In the genomic region with DNA sequence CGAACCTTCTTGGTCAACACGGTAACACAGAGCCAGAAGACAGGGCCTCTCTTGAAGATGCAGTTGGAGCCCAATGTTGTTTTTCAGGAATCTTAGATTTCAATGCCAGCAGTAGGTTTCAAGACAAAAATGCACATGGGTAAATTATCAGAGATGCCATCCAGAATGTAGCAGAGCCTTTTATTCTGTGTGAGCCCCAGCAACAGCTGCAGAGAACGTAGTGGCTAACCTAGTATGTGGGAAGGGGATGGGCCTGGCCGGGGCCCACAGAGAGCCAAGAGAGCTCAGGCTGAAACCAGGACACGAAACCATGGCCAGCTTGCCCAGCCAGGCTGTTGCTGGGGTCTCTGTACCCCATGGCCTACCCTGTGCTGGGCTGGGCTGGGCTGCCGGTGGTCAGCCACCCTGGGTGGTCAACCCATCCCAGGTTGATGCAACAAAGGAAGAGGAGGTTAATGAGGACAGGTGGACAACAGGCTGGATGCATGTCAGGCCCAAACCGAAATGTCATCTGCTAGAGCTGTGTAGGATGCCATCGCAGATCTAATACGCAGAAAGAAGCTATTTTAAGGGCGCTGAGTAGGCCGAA, we compare ENCODE assay signal across 14 mouse cellular contexts. TPM values are rescaled to one million over a fixed set of nuclear protein-coding genes. Genes with fewer than 3 reads are reported as not detected.
DNase-seq lines count a peak whose midpoint lies in the region; ATAC-seq and TF ChIP-seq lines count a peak whose summit lies in the region.
"Had no signal": no experiment of that assay in that cellular context is flagged by ENCODE, and none has a peak within 500 bp of the region (broad histone marks: within the 10 kb centered on the region; RNA-seq: fewer than 3 reads in every experiment).

No protein-coding gene starts in this region.

- no peaks in the 10 kb centered on the region; the same call in 1 of the 2 replicates for H3K36me3 ChIP-seq in heart, adult 2 months (ENCODE audit: control insufficient read depth, insufficient read depth, low read length)
- no peaks in the 10 kb centered on the region for H3K36me3 ChIP-seq in lung, embryonic 16.5 days (ENCODE audit: control insufficient read depth, insufficient read depth, low read length)
- peaks cover 6% of the 10 kb centered on the region; the same call in 1 of the 2 replicates for H3K36me3 ChIP-seq in heart, embryonic 10.5 days
- no peaks in the 10 kb centered on the region for H3K36me3 ChIP-seq in heart, embryonic 16.5 days (ENCODE audit: control insufficient read depth, insufficient read depth)
- H3K36me3 ChIP-seq in thymus, adult 2 months (ENCODE audit: control insufficient read depth, insufficient read depth, low read length), result no peaks in the 10 kb centered on the region
- H3K36me3 ChIP-seq: limb, embryonic 12.5 days had no signal

- WGBS in heart, adult 2 months, result 74% methylated on average over 11 of the region's 11 CpGs
- 73% methylated on average over 11 of the region's 11 CpGs for WGBS in lung, embryonic 16.5 days
- WGBS in heart, embryonic 10.5 days, result 76% methylated on average over 11 of the region's 11 CpGs
- 65% methylated on average over 11 of the region's 11 CpGs for WGBS in heart, embryonic 16.5 days
- WGBS in thymus, adult 2 months, result 98% methylated on average over 11 of the region's 11 CpGs

- TF ChIP-seq POLR2A in heart, adult 2 months (IDR thresholded peaks at IDR 0.05; ENCODE audit: insufficient read depth, low read depth, low read length), result no peak
- no peak for TF ChIP-seq POLR2A in thymus, adult 2 months (IDR thresholded peaks at IDR 0.05; ENCODE audit: control insufficient read depth, extremely low read depth, insufficient read depth, low read length, poor library complexity)

- TF ChIP-seq EP300 in heart, adult 2 months (IDR thresholded peaks at IDR 0.05; ENCODE audit: insufficient read depth, low read depth, low read length), result no peak

- TF ChIP-seq CTCF in heart, adult 2 months (IDR thresholded peaks at IDR 0.05), result no peak
- no peak for TF ChIP-seq CTCF in thymus, adult 2 months (IDR thresholded peaks at IDR 0.05; ENCODE audit: borderline replicate concordance, control insufficient read depth, extremely low read depth, insufficient read depth, low read length, poor library complexity)

- peak; percentile 26 to 37 for DNase-seq in heart, adult 2 months
- no peak for DNase-seq in heart, postnatal 25 days (ENCODE audit: low spot score)
- no peak for DNase-seq in lung, adult 18-20 months
- no peak for DNase-seq in heart, embryonic 10.5 days (ENCODE audit: low spot score)
- no peak for DNase-seq in thymus, adult 2 months
- DNase-seq in natural killer cell, adult 2 months (ENCODE audit: low spot score in 2 of 2), result no peak
- DNase-seq: cerebellum, postnatal 14 days; gastrocnemius, postnatal 36 days; kidney, adult 8-10 months had no signal

- H3K27me3 ChIP-seq in heart, adult 2 months (ENCODE audit: control insufficient read depth, insufficient read depth, low read length), result no peaks in the 10 kb centered on the region
- H3K27me3 ChIP-seq in lung, embryonic 16.5 days (ENCODE audit: control insufficient read depth, insufficient read depth, low read depth, low read length), result peaks cover 35% of the 10 kb centered on the region
- no peaks in the 10 kb centered on the region for H3K27me3 ChIP-seq in heart, embryonic 10.5 days (ENCODE audit: insufficient read depth, poor library complexity, severe bottlenecking)
- no peaks in the 10 kb centered on the region for H3K27me3 ChIP-seq in heart, embryonic 16.5 days (ENCODE audit: control insufficient read depth, insufficient read depth, low read length)
- peaks cover under 1% of the 10 kb centered on the region; the same call in 1 of the 2 replicates for H3K27me3 ChIP-seq in thymus, adult 2 months (ENCODE audit: control insufficient read depth, insufficient read depth, low read length)

- H3K4me1 ChIP-seq in heart, adult 2 months (ENCODE audit: control insufficient read depth, insufficient read depth, low read length), result peaks cover 1% of the 10 kb centered on the region; the same call in 1 of the 2 replicates
- 0 out of 2 replicates have a peak, but pooled peaks cover 2% of the 10 kb centered on the region for H3K4me1 ChIP-seq in lung, embryonic 16.5 days (replicated peaks; ENCODE audit: control insufficient read depth, insufficient read depth, low read length)
- peaks cover 12% of the 10 kb centered on the region for H3K4me1 ChIP-seq in heart, embryonic 10.5 days
- H3K4me1 ChIP-seq in heart, embryonic 16.5 days (ENCODE audit: control insufficient read depth, insufficient read depth, low read length), result peaks cover 8% of the 10 kb centered on the region
- no peaks in the 10 kb centered on the region for H3K4me1 ChIP-seq in thymus, adult 2 months (replicated peaks; ENCODE audit: control insufficient read depth, insufficient read depth, low read length)
- H3K4me1 ChIP-seq: limb, embryonic 12.5 days had no signal

- peak overlapping the region; percentile 29 for H3K4me2 ChIP-seq in lung, embryonic 16.5 days (ENCODE audit: low read depth, low read length)
- peak overlapping the region; percentile 29; the same call in 1 of the 2 replicates for H3K4me2 ChIP-seq in heart, embryonic 16.5 days (ENCODE audit: low read depth, low read length)
- H3K4me2 ChIP-seq: limb, embryonic 12.5 days had no signal

- no peaks in the 10 kb centered on the region for H3K79me2 ChIP-seq in heart, adult 2 months (replicated peaks; ENCODE audit: control insufficient read depth, insufficient read depth, low read length)

- H3K27ac ChIP-seq in heart, adult 2 months, result peak overlapping the region; percentile 70
- 0 out of 2 replicates have a peak overlapping the region, but pooled peaks have one; percentile 10 for H3K27ac ChIP-seq in lung, embryonic 16.5 days (ENCODE audit: low read length)
- H3K27ac ChIP-seq in heart, embryonic 10.5 days, result peak overlapping the region; percentile 65
- peak overlapping the region; percentile 61 for H3K27ac ChIP-seq in heart, embryonic 16.5 days (ENCODE audit: low read length)
- H3K27ac ChIP-seq in thymus, adult 2 months (ENCODE audit: control insufficient read depth, insufficient read depth, low read length), result no peak overlapping the region
- H3K27ac ChIP-seq: left cerebral cortex, adult 2 months; limb, embryonic 12.5 days had no signal

- H3K4me3 ChIP-seq in heart, adult 2 months, result no peak overlapping the region
- H3K4me3 ChIP-seq in lung, embryonic 16.5 days (ENCODE audit: low read length), result no peak overlapping the region
- no peak overlapping the region for H3K4me3 ChIP-seq in heart, embryonic 10.5 days
- no peak overlapping the region for H3K4me3 ChIP-seq in heart, embryonic 16.5 days (ENCODE audit: low read length)
- H3K4me3 ChIP-seq in thymus, adult 2 months (ENCODE audit: control insufficient read depth, insufficient read depth, low read length), result no peak overlapping the region
- H3K4me3 ChIP-seq: left cerebral cortex, adult 2 months; limb, embryonic 12.5 days had no signal

- H3K9ac ChIP-seq in heart, adult 2 months (ENCODE audit: low read depth, low read length), result no peak overlapping the region
- H3K9ac ChIP-seq in lung, embryonic 16.5 days (ENCODE audit: low read length), result peak overlapping the region; percentile 45
- no peak overlapping the region for H3K9ac ChIP-seq in heart, embryonic 16.5 days (ENCODE audit: low read length)
- H3K9ac ChIP-seq: limb, embryonic 12.5 days had no signal

- no peaks in the 10 kb centered on the region for H3K9me3 ChIP-seq in lung, embryonic 16.5 days (ENCODE audit: control insufficient read depth, low read length)
- H3K9me3 ChIP-seq in heart, embryonic 10.5 days, result no peaks in the 10 kb centered on the region
- no peaks in the 10 kb centered on the region for H3K9me3 ChIP-seq in heart, embryonic 16.5 days (replicated peaks; ENCODE audit: control insufficient read depth, low read length)
- H3K9me3 ChIP-seq: limb, embryonic 12.5 days had no signal

- ATAC-seq in lung, embryonic 16.5 days (ENCODE audit: low read depth), result peak; percentile 20; the same call in 1 of the 2 replicates
- ATAC-seq in heart, embryonic 16.5 days (replicated peaks; ENCODE audit: extremely low read depth, insufficient read depth, low FRiP score), result no peak

- intact Hi-C loops in heart, adult 2 months (cut with DNase I), result loop anchor here (5.0 kb wide), 1 partner anchor 383 kb away; no protein-coding TSS in a partner anchor
- intact Hi-C loops in heart, postnatal 25 days (cut with DNase I), result loop anchor here (10.0 kb wide), 1 partner anchor 635 kb away; no protein-coding TSS in a partner anchor

RNA-seq across cellular contexts. Expression of a gene that starts 7.4 kb away (rescaled TPM):
- total RNA-seq in heart, adult 2 months (2021), result 10 to 100 TPM in 1 of 2 experiments, 1 to 10 TPM in 1; 6.2 to 11.5 TPM
- polyA plus RNA-seq in heart, adult 2 months (2012; rRNA removed), result 3.7 and 5.7 TPM in 2 replicates
- total RNA-seq in heart, postnatal 25 days (2021), result 10 to 100 TPM in 1 of 2 experiments, 1 to 10 TPM in 1; 8.8 to 11.9 TPM
- 10.4 and 11.9 TPM in 2 replicates for polyA plus RNA-seq in lung, embryonic 16.5 days (2015; fragmentation: Nextera tagmentation; extraction: Ambion mirVana)
- polyA plus RNA-seq in heart, embryonic 10.5 days (2016; fragmentation: Nextera tagmentation; extraction: Ambion mirVana), result 13.2 and 13.7 TPM in 2 replicates
- 6.3 and 6.4 TPM in 2 replicates for polyA plus RNA-seq in heart, embryonic 16.5 days (2015; fragmentation: Nextera tagmentation; extraction: Ambion mirVana)
- polyA plus RNA-seq in thymus, adult 2 months (2012; rRNA removed), result 0.18 and 0.53 TPM in 2 replicates
- total RNA-seq: gastrocnemius, postnatal 36 days had no signal
- polyA plus RNA-seq: liver, embryonic 16.5 days had no signal

Comparison
In these comparisons a context has a peak if more than half of its experiments do, and no peak if none do; other contexts are left out.
1. DNase-seq: peak in heart, adult 2 months (2 of 2); none in heart, postnatal 25 days (single experiment), lung, adult 18-20 months (0 of 2), heart, embryonic 10.5 days (single experiment), thymus, adult 2 months (single experiment) and natural killer cell, adult 2 months (0 of 2).